Mouse (Mus musculus) cortical plate, adult 2 months (tissue): ENCODE results near the gene Klhl25.

Source experiments
- CTCF ChIP-seq: fragments of 200-500 bp; IDR thresholded peaks from 2 replicates; pipeline ENCODE4 v1.5.1; 2011; ENCODE audit warnings: mild to moderate bottlenecking, control low read depth, low read length; ENCODE audit not compliant: insufficient read depth; ENCODE audit errors: extremely low read depth
- POLR2A ChIP-seq: fragments of 200-500 bp; IDR thresholded peaks from 2 replicates; pipeline ENCODE4 v1.6.1; 2011; ENCODE audit warnings: mild to moderate bottlenecking, low read length, control low read depth; ENCODE audit not compliant: insufficient read depth; ENCODE audit errors: extremely low read depth

GRCm38 (mm10) chr7:75868687-75869086, 20.6 kb downstream of the Klhl25 start:
- TF ChIP-seq CTCF (no peak), POLR2A (no peak)
